Mouse (Mus musculus) erythroid progenitor cell, adult 5-6 weeks (primary cell): ENCODE measurements around the gene Ikbke. TPM values are rescaled to one million over a fixed set of nuclear protein-coding genes. Genes with fewer than 3 reads are reported as not detected.

Source experiments
- ATAC-seq: replicated peaks from 2 replicates; pipeline ENCODE4 v1.8.0; 2016; ENCODE audit warnings: moderate number of reproducible peaks, mild to moderate bottlenecking, moderate TSS enrichment, inconsistent platforms; ENCODE audit not compliant: poor library complexity, low FRiP score, severe bottlenecking
- total RNA-seq, 2 experiments: library from RNA; stranded (forward) in 1 of 2; stranded (reverse) in 1 of 2; fragments of 150-400 nt in 1 of 2; fragments of 186-747, 209-891 nt in 1 of 2; gene quantifications; 2 replicates each; pipeline versions ENCODE4 v1.2.3 to v1.2.4; 2015 to 2017; ENCODE audit warnings: low replicate concordance in 2 of 2

Ikbke gene
- total RNA-seq (2015; ENCODE audit: low replicate concordance) (2.5 and 18.4 TPM in 2 replicates), total RNA-seq (2017; ENCODE audit: low replicate concordance) (4.8 and 6.7 TPM in 2 replicates)

- no peak for ATAC-seq
Observed at GRCm38 (mm10) chr1:131279456-131279776, at the start of gene Ikbke. Ikbke (minus strand) TSS chr1:131279606.

- 0 out of 2 replicates have a peak, but pooled peaks have one; percentile 55 for ATAC-seq
Observed at GRCm38 (mm10) chr1:131329093-131329492, 49.7 kb upstream of the Ikbke start.

GRCm38 (mm10) chr1:131327167-131327566, 47.8 kb upstream of the Ikbke start:
- no peak for ATAC-seq

GRCm38 (mm10) chr1:131324816-131325463, 45.5 kb upstream of the Ikbke start:
- ATAC-seq = no peak

GRCm38 (mm10) chr1:131319598-131320330, 40.4 kb upstream of the Ikbke start:
- ATAC-seq = no peak

- ATAC-seq = no peak
Observed at GRCm38 (mm10) chr1:131318397-131318796, 39.0 kb upstream of the Ikbke start.

- ATAC-seq = 0 out of 2 replicates have a peak, but pooled peaks have one; percentile 19
Observed at GRCm38 (mm10) chr1:131317625-131318024, 38.2 kb upstream of the Ikbke start.

- ATAC-seq = no peak
Observed at GRCm38 (mm10) chr1:131311284-131311683, 31.9 kb upstream of the Ikbke start.

GRCm38 (mm10) chr1:131310237-131310818, 30.9 kb upstream of the Ikbke start:
- no peak for ATAC-seq

GRCm38 (mm10) chr1:131300750-131301149, 21.3 kb upstream of the Ikbke start:
- no peak for ATAC-seq

GRCm38 (mm10) chr1:131299788-131300187, 20.4 kb upstream of the Ikbke start:
- no peak for ATAC-seq

- no peak for ATAC-seq
Observed at GRCm38 (mm10) chr1:131299240-131299639, 19.8 kb upstream of the Ikbke start.

- ATAC-seq = no peak
Observed at GRCm38 (mm10) chr1:131298171-131298570, 18.8 kb upstream of the Ikbke start.

GRCm38 (mm10) chr1:131296726-131297125, 17.3 kb upstream of the Ikbke start:
- ATAC-seq = no peak

GRCm38 (mm10) chr1:131295200-131295599, 15.8 kb upstream of the Ikbke start:
- ATAC-seq = no peak

GRCm38 (mm10) chr1:131293922-131294250, 14.5 kb upstream of the Ikbke start:
- no peak for ATAC-seq

- ATAC-seq = no peak
Observed at GRCm38 (mm10) chr1:131293221-131293921, 14.0 kb upstream of the Ikbke start.

- ATAC-seq = no peak
Observed at GRCm38 (mm10) chr1:131290648-131291047, 11.2 kb upstream of the Ikbke start.

GRCm38 (mm10) chr1:131288938-131289337, 9.5 kb upstream of the Ikbke start:
- ATAC-seq = no peak

GRCm38 (mm10) chr1:131287267-131287666, 7.9 kb upstream of the Ikbke start:
- no peak for ATAC-seq
